Mouse (Mus musculus): ENCODE data around the gene Cilp2. TPM values are rescaled to one million over a fixed set of nuclear protein-coding genes. Genes with fewer than 3 reads are reported as not detected.

Cilp2 gene
- polyA plus RNA-seq, 1 experiment: 0.11 TPM

DNA sequence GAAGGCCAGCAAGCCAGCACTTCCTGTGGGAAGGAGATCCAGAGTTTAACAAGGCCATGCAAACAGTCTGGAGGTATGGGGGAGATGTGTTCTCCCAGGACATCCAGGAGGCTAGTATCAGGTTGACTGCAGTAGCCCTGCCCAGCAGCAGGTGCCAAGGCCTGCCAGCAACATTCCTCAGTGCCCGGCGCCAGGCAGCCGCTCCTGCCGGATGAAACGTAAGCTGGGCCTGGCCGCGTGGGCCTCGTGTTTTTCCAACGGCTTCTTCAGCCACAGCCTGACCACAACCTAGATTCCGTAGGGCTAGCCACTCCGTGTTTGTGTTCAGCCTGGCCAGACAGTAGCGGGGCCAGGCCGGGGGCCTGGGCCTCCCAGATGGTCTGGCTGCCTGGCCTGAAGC is 12.8 kb downstream of the Cilp2 start:
- H3K4me3 ChIP-seq (ENCODE audit: insufficient read depth, low read depth, low read length): no peak overlapping the region
- WGBS: 61% methylated on average over 13 of the region's 13 CpGs
- no peaks in the 10 kb centered on the region for H3K4me1 ChIP-seq (ENCODE audit: control insufficient read depth, insufficient read depth, low read length)
- H3K27ac ChIP-seq (ENCODE audit: insufficient read depth, low read depth, low read length): no peak overlapping the region
- no peak for DNase-seq
- no peak for TF ChIP-seq POLR2A (IDR thresholded peaks at IDR 0.05; ENCODE audit: low read depth, low read length)
- no peak for TF ChIP-seq CTCF (conservative IDR thresholded peaks at IDR 0.05; ENCODE audit: insufficient read depth, insufficient read length, low read depth, low read length)
- H3K36me3 ChIP-seq (ENCODE audit: control insufficient read depth, insufficient read depth, low read length): no peaks in the 10 kb centered on the region
- no peaks in the 10 kb centered on the region for H3K27me3 ChIP-seq (replicated peaks; ENCODE audit: control insufficient read depth, insufficient read depth, low read length)

DNA sequence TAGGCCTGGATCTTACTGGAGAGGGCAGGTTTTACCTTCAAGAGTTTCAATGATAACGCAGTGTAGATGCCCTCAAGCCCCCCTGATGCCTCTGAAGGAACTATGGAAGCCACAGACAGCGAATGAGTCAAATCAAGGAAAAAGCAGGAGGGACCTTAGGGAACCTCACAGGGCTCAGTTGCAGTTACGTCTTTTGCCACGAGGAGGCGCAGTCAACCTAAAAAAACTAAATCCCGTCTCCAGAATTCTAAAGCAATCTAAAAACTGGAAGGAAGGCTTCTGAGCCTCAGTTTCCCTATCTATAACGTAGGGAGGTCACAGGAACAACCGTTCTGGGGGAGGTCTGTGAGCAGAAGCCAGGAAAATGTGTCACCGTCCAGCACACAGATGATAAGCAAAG is 13.3 kb downstream of the Cilp2 start:
- peak; percentile 58 for DNase-seq
- Histone ChIP-seq H3K4me1 (ENCODE audit: control insufficient read depth, insufficient read depth, low read length) (no peaks in the 10 kb centered on the region), H3K4me3 (ENCODE audit: insufficient read depth, low read depth, low read length) (no peak overlapping the region), H3K27ac (ENCODE audit: insufficient read depth, low read depth, low read length) (no peak overlapping the region), H3K36me3 (ENCODE audit: control insufficient read depth, insufficient read depth, low read length) (no peaks in the 10 kb centered on the region), H3K27me3 (replicated peaks; ENCODE audit: control insufficient read depth, insufficient read depth, low read length) (no peaks in the 10 kb centered on the region)
- WGBS: 11% methylated on average over 9 of the region's 9 CpGs
- TF ChIP-seq CTCF (conservative IDR thresholded peaks at IDR 0.05; ENCODE audit: insufficient read depth, insufficient read length, low read depth, low read length): peak; percentile 75
- TF ChIP-seq POLR2A (IDR thresholded peaks at IDR 0.05; ENCODE audit: low read depth, low read length): no peak

DNA sequence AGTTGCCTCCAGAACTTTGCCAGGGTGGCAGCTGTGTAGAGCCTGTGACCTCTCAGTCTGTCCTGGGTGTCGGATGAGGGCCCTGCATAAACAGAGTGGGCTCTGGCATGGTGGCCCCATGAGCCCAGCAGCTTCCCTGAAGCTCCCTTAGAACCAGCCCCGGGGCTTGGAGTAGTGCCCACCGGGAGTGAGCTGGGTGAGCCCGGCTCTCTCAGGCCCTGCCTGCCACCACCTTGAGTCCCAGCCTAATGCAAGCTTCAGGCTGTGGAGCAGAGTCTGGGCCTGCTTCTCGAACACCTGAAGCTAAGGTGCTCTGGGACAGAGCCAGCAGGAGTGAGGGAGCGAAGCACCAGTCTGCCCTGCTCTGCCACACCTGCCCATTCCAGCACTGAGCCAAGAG is 16.6 kb downstream of the Cilp2 start:
- H3K36me3 ChIP-seq (ENCODE audit: control insufficient read depth, insufficient read depth, low read length): no peaks in the 10 kb centered on the region
- WGBS: 81% methylated on average over 6 of the region's 6 CpGs
- no peaks in the 10 kb centered on the region for H3K27me3 ChIP-seq (replicated peaks; ENCODE audit: control insufficient read depth, insufficient read depth, low read length)
- no peak for DNase-seq
- no peak for TF ChIP-seq POLR2A (IDR thresholded peaks at IDR 0.05; ENCODE audit: low read depth, low read length)
- no peak overlapping the region for H3K27ac ChIP-seq (ENCODE audit: insufficient read depth, low read depth, low read length)
- no peak overlapping the region for H3K4me3 ChIP-seq (ENCODE audit: insufficient read depth, low read depth, low read length)
- H3K4me1 ChIP-seq (ENCODE audit: control insufficient read depth, insufficient read depth, low read length): peaks cover 7% of the 10 kb centered on the region; the same call in 1 of the 2 replicates

DNA sequence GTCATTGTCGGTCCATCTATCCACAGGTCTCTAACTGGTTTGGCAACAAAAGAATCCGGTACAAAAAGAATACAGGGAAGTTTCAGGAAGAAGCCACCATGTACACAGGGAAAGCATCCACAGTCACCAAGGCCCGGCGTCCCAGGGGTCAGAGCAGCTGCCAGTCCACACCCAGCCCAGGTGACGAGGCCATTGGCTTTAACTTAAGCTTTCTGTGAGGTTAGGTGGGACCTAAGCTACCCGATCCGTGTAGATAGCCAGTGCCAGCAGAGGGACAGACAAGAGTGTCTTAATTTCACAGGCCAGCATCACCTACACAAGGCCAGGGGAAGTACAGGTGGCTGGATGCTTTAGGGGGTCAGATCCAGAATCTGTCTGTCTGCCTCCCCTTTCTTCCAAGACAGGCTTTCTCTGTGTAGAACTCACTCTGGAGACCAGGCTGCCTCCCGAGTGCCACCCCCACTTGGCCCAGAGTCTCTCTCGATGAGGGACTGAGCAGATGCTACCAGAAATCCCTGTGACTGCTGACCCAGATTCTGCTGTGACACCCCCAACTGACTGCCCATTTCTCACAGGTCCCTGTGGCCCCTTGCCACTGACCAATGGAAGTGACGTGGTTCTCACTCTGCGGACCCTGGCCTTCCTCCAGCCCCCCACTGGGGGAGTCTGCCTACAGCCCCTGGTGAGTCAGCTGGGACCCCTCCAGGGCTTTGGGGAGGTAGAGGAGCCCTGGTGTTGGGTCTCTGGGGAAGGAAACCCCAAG is 17.3 kb downstream of the Cilp2 start:
- H3K27ac ChIP-seq (ENCODE audit: insufficient read depth, low read depth, low read length): no peak overlapping the region
- H3K4me1 ChIP-seq (ENCODE audit: control insufficient read depth, insufficient read depth, low read length): peaks cover 7% of the 10 kb centered on the region; the same call in 1 of the 2 replicates
- DNase-seq: no peak
- 88% methylated on average over 11 of the region's 11 CpGs for WGBS
- TF ChIP-seq CTCF (conservative IDR thresholded peaks at IDR 0.05; ENCODE audit: insufficient read depth, insufficient read length, low read depth, low read length): no peak
- no peak for TF ChIP-seq POLR2A (IDR thresholded peaks at IDR 0.05; ENCODE audit: low read depth, low read length)
- H3K36me3 ChIP-seq (ENCODE audit: control insufficient read depth, insufficient read depth, low read length): no peaks in the 10 kb centered on the region
- no peak overlapping the region for H3K4me3 ChIP-seq (ENCODE audit: insufficient read depth, low read depth, low read length)
- no peaks in the 10 kb centered on the region for H3K27me3 ChIP-seq (replicated peaks; ENCODE audit: control insufficient read depth, insufficient read depth, low read length)

DNA sequence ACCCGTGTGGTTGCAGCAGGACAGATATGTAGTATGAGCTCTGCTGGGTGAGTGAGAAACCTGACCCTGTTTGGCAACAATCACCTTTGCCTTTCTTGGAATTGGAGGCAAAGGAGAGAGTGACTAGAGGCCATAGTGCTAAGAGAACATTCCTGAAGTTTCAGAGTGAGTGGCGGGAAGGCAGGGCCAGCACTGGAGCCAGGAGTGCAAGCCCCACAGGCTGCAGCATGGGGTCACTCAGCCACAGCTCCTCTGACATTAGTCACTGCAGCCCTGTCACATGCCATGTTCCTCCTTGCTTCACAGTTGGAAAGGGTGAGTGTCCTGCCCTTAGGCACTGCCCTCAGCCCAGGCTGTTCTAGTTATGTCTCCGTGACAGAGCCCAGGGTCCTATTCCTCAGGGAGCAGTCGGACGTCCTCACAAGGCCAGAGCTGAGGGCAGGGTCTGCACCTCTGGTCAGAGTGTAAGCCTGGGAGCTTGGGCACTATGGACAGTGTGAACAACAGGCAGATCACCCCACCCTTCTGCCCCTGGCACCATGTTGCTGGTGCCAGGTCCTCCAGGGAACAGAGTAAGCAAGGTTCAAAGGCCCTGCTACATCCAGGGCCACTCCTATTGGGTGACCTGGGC is 19.7 kb downstream of the Cilp2 start:
- Histone ChIP-seq H3K27me3 (replicated peaks; ENCODE audit: control insufficient read depth, insufficient read depth, low read length) (no peaks in the 10 kb centered on the region), H3K36me3 (ENCODE audit: control insufficient read depth, insufficient read depth, low read length) (no peaks in the 10 kb centered on the region), H3K27ac (ENCODE audit: insufficient read depth, low read depth, low read length) (no peak overlapping the region), H3K4me1 (ENCODE audit: control insufficient read depth, insufficient read depth, low read length) (peaks cover 7% of the 10 kb centered on the region; the same call in 1 of the 2 replicates), H3K4me3 (ENCODE audit: insufficient read depth, low read depth, low read length) (no peak overlapping the region)
- 59% methylated on average over 5 of the region's 5 CpGs for WGBS
- DNase-seq: peak; percentile 72
- TF ChIP-seq POLR2A (IDR thresholded peaks at IDR 0.05; ENCODE audit: low read depth, low read length) (no peak), CTCF (conservative IDR thresholded peaks at IDR 0.05; ENCODE audit: insufficient read depth, insufficient read length, low read depth, low read length) (no peak)

DNA sequence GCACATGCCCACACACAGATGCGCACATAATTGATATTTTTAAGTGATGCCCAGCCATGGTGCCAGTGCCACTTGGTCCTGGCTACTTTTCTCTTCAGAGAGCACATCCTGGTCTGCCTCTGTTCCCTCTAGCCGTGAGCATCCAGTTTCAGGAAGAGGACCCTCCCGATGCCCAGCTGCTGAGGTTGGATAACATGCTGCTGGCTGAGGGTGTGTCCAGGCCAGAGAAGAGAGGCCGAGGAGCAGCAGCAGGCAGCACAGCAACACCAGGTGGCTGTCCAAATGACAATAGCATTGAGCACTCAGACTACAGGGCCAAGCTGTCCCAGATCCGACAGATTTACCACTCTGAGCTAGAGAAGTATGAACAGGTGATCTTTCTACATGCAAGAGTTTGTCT is 23.3 kb downstream of the Cilp2 start:
- Histone ChIP-seq H3K36me3 (ENCODE audit: control insufficient read depth, insufficient read depth, low read length) (no peaks in the 10 kb centered on the region), H3K27ac (ENCODE audit: insufficient read depth, low read depth, low read length) (no peak overlapping the region), H3K4me1 (ENCODE audit: control insufficient read depth, insufficient read depth, low read length) (peaks cover 7% of the 10 kb centered on the region; the same call in 1 of the 2 replicates), H3K27me3 (replicated peaks; ENCODE audit: control insufficient read depth, insufficient read depth, low read length) (no peaks in the 10 kb centered on the region), H3K4me3 (ENCODE audit: insufficient read depth, low read depth, low read length) (no peak overlapping the region)
- 59% methylated on average over 5 of the region's 5 CpGs for WGBS
- TF ChIP-seq CTCF (conservative IDR thresholded peaks at IDR 0.05; ENCODE audit: insufficient read depth, insufficient read length, low read depth, low read length) (no peak), POLR2A (IDR thresholded peaks at IDR 0.05; ENCODE audit: low read depth, low read length) (no peak)
- DNase-seq: no peak

DNA sequence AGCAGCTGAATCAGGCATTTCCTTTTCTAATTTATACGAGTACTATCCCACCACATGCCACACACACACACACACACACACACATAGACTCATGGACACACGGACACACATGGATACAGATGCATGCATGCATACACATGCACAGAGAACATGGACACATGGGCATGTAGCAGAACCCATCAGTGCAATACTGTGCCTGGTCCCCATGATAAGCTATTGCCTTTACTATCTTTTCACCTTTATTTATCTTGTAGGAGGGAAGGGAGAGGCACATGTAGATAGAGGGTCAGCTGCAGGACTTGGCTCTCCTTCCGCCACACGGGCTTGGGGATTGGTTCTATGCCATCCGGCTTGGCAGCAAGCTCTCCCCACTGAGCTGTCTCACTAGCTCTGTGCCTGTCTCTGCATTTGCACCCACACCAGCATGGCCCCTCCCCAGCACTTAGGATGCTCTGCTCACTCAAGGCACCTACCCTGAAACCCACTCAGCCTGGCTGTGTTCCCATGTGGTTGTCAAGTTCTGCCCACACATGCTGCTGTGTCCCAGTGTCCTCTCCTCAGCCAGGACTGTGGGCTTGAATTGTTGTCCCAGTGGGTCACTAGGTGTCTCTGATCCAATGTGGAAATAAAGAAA is 24.0 kb downstream of the Cilp2 start:
- H3K27me3 ChIP-seq (replicated peaks; ENCODE audit: control insufficient read depth, insufficient read depth, low read length): no peaks in the 10 kb centered on the region
- H3K27ac ChIP-seq (ENCODE audit: insufficient read depth, low read depth, low read length): no peak overlapping the region
- DNase-seq: no peak
- no peaks in the 10 kb centered on the region for H3K36me3 ChIP-seq (ENCODE audit: control insufficient read depth, insufficient read depth, low read length)
- peaks cover 7% of the 10 kb centered on the region; the same call in 1 of the 2 replicates for H3K4me1 ChIP-seq (ENCODE audit: control insufficient read depth, insufficient read depth, low read length)
- no peak for TF ChIP-seq CTCF (conservative IDR thresholded peaks at IDR 0.05; ENCODE audit: insufficient read depth, insufficient read length, low read depth, low read length)
- no peak for TF ChIP-seq POLR2A (IDR thresholded peaks at IDR 0.05; ENCODE audit: low read depth, low read length)
- WGBS: 93% methylated on average over 5 of the region's 5 CpGs
- no peak overlapping the region for H3K4me3 ChIP-seq (ENCODE audit: insufficient read depth, low read depth, low read length)
